Mouse (Mus musculus): ENCODE data around the gene Krt75. TPM values are rescaled to one million over a fixed set of nuclear protein-coding genes. Genes with fewer than 3 reads are reported as not detected.
A peak's percentile ranks its signal among the peaks of the same experiment; 100 is the strongest.
"Not testable (repeated sequence)": the region's sequence is repeated elsewhere in the genome, so short reads cannot be mapped to it uniquely, and the experiment has no call there.

Gene Krt75
- polyA plus RNA-seq, 1 experiment from 2014 or later = not detected

- Histone ChIP-seq H3K4me3 (ENCODE audit: low read depth, low read length) (no peak overlapping the region), H3K4me1 (ENCODE audit: insufficient read depth) (no peaks in the 10 kb centered on the region), H3K9me3 (ENCODE audit: low read depth, low read length) (no peaks in the 10 kb centered on the region), H3K9ac (no peak overlapping the region), H3K4me2 (no peak overlapping the region), H3K27ac (ENCODE audit: low read depth) (no peak overlapping the region), H3K36me3 (ENCODE audit: insufficient read depth) (no peaks in the 10 kb centered on the region), H3K27me3 (ENCODE audit: insufficient read depth, low read length) (no peaks in the 10 kb centered on the region)
- 57% methylated on average over 9 of the region's 9 CpGs for WGBS
- ATAC-seq (ENCODE audit: insufficient read depth) = no peak
- TF ChIP-seq CTCF (IDR thresholded peaks at IDR 0.05; ENCODE audit: low read depth) = 0 out of 2 replicates have a peak, but pooled peaks have one; percentile 16
- DNase-seq = no peak
Measured at GRCm38 (mm10) chr15:101542543-101542942, 31.2 kb downstream of the Krt75 start.

- DNase-seq (peak; percentile 50), ATAC-seq (ENCODE audit: insufficient read depth) (no peak)
- Histone ChIP-seq H3K36me3 (ENCODE audit: insufficient read depth) (no peaks in the 10 kb centered on the region), H3K9me3 (ENCODE audit: low read depth, low read length) (no peaks in the 10 kb centered on the region), H3K9ac (no peak overlapping the region), H3K4me1 (ENCODE audit: insufficient read depth) (no peaks in the 10 kb centered on the region), H3K4me3 (ENCODE audit: low read depth, low read length) (no peak overlapping the region), H3K4me2 (no peak overlapping the region), H3K27me3 (ENCODE audit: insufficient read depth, low read length) (no peaks in the 10 kb centered on the region), H3K27ac (ENCODE audit: low read depth) (no peak overlapping the region)
- WGBS = 37% methylated on average over 4 of the region's 4 CpGs
- no peak for TF ChIP-seq CTCF (IDR thresholded peaks at IDR 0.05; ENCODE audit: low read depth)
Measured at GRCm38 (mm10) chr15:101538580-101538900, 35.2 kb downstream of the Krt75 start.

GRCm38 (mm10) chr15:101537864-101538579, 35.7 kb downstream of the Krt75 start:
- no peak overlapping the region for H3K4me2 ChIP-seq
- H3K4me3 ChIP-seq (ENCODE audit: low read depth, low read length) = no peak overlapping the region
- H3K9me3 ChIP-seq (ENCODE audit: low read depth, low read length) = no peaks in the 10 kb centered on the region
- no peak overlapping the region for H3K27ac ChIP-seq (ENCODE audit: low read depth)
- TF ChIP-seq CTCF (IDR thresholded peaks at IDR 0.05; ENCODE audit: low read depth) = peak; percentile 26; the same call in 1 of the 2 replicates
- ATAC-seq (ENCODE audit: insufficient read depth) = no peak
- 29% methylated on average over 7 of the region's 7 CpGs for WGBS
- DNase-seq = no peak
- H3K27me3 ChIP-seq (ENCODE audit: insufficient read depth, low read length) = no peaks in the 10 kb centered on the region
- no peak overlapping the region for H3K9ac ChIP-seq
- H3K36me3 ChIP-seq (ENCODE audit: insufficient read depth) = no peaks in the 10 kb centered on the region
- no peaks in the 10 kb centered on the region for H3K4me1 ChIP-seq (ENCODE audit: insufficient read depth)

DNA sequence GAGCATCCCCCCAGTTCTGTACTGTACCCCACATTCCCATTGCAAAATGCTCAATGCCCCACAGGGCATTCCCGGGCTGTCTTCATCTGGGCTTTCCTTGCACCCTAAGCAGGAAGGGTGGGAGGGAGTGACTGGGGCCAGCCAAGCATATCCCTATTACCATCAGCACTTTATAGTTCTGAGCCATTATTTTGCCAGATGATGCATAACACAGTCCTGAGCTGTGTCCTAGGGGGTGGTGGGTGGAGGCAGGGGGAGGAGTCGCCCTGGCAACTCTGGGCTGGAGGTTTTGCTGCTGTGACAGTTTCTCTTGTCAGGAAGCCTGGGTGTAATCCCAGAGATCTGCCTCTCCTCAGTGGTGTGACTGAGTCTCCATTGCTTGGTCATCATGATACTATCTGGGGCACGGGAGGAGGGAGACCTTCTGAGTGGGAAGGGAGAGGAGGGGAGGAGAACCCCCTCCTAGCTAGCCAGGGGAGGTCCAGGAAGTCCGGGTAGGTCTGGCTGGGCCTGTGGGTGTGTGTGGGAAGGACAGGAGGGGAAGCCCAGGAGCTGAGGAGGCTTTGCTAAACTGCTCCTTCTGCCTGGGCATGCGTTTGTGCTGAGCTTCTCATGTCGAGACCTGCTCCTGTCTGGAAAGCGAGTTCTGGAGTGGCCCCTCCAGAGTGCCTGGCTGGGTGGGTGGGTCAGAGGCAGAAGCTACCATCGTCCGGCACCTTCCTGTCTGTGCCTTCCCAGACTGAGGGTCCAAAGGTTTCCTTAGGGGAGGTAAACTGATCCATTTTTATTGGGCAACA, 37.5 kb downstream of the Krt75 start:
- DNase-seq (no peak), ATAC-seq (ENCODE audit: insufficient read depth) (no peak; the same call in 1 of the 2 replicates)
- Histone ChIP-seq H3K27ac (ENCODE audit: low read depth) (no peak overlapping the region), H3K4me3 (ENCODE audit: low read depth, low read length) (no peak overlapping the region), H3K9ac (no peak overlapping the region), H3K27me3 (ENCODE audit: insufficient read depth, low read length) (no peaks in the 10 kb centered on the region), H3K9me3 (ENCODE audit: low read depth, low read length) (no peaks in the 10 kb centered on the region), H3K4me2 (no peak overlapping the region), H3K36me3 (ENCODE audit: insufficient read depth) (no peaks in the 10 kb centered on the region), H3K4me1 (ENCODE audit: insufficient read depth) (no peaks in the 10 kb centered on the region)
- 45% methylated on average over 9 of the region's 9 CpGs for WGBS
- TF ChIP-seq CTCF (IDR thresholded peaks at IDR 0.05; ENCODE audit: low read depth) = no peak

GRCm38 (mm10) chr15:101532720-101533119, 41.0 kb downstream of the Krt75 start, which contains the start of gene Krt84:
Gene Krt84, minus strand, starts transcription at chr15:101532820.
- no peak within 1 kb of the TSS for H3K4me3 ChIP-seq (ENCODE audit: low read depth, low read length)
- no peaks in the 10 kb centered on the region for H3K9me3 ChIP-seq (ENCODE audit: low read depth, low read length)
- H3K36me3 ChIP-seq (ENCODE audit: insufficient read depth) = no peaks in the 10 kb centered on the region
- DNase-seq = no peak
- no peak for ATAC-seq (ENCODE audit: insufficient read depth)
- TF ChIP-seq CTCF (IDR thresholded peaks at IDR 0.05; ENCODE audit: low read depth) = no peak
- WGBS = 83% methylated on average over 7 of the region's 7 CpGs
- H3K9ac ChIP-seq = no peak within 1 kb of the TSS
- no peak within 1 kb of the TSS for H3K27ac ChIP-seq (ENCODE audit: low read depth)
- H3K4me2 ChIP-seq = no peak within 1 kb of the TSS
- H3K27me3 ChIP-seq (ENCODE audit: insufficient read depth, low read length) = no peaks in the 10 kb centered on the region
- H3K4me1 ChIP-seq (ENCODE audit: insufficient read depth) = no peaks in the 10 kb centered on the region

DNA sequence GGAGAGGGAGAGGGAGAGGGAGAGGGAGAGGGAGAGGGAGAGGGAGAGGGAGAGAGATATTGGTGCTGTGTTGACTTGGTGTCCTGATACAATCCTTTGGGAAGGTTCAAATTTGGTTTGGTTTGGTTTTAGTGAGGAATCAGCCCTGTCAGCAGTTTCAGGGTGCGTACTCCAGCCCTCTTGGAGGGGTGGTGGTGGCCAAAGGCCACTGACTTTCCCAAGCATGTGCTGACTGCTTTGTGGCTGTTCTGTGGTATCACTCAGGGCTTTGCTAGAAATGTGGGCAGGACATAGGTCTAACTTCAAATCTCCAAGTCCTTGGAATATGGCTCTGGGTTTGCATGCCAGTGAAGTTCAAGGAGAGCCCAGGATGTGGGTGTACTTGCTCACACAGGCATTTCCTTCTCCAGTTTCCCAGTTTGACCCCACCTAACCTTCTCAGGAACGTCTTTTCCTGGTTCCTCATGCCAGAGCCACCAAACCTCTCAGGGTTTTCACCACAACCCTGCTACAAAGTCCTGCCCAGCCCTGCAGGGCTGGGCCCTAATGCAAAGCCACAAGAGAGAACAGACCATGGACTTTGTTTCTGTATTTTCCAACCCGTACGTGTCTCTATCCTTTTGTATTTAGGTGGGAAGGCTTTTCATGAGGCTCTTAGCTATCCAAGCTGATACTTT, 51.0 kb downstream of the Krt75 start:
- Histone ChIP-seq H3K9me3 (ENCODE audit: low read depth, low read length) (no peaks in the 10 kb centered on the region), H3K9ac (no peak overlapping the region), H3K27me3 (ENCODE audit: insufficient read depth, low read length) (no peaks in the 10 kb centered on the region), H3K4me2 (no peak overlapping the region), H3K4me1 (ENCODE audit: insufficient read depth) (no peaks in the 10 kb centered on the region), H3K27ac (ENCODE audit: low read depth) (no peak overlapping the region), H3K4me3 (ENCODE audit: low read depth, low read length) (no peak overlapping the region), H3K36me3 (ENCODE audit: insufficient read depth) (no peaks in the 10 kb centered on the region)
- ATAC-seq (ENCODE audit: insufficient read depth) (no peak), DNase-seq (no peak)
- WGBS = 65% methylated on average over 4 of the region's 4 CpGs
- no peak for TF ChIP-seq CTCF (IDR thresholded peaks at IDR 0.05; ENCODE audit: low read depth)

DNA sequence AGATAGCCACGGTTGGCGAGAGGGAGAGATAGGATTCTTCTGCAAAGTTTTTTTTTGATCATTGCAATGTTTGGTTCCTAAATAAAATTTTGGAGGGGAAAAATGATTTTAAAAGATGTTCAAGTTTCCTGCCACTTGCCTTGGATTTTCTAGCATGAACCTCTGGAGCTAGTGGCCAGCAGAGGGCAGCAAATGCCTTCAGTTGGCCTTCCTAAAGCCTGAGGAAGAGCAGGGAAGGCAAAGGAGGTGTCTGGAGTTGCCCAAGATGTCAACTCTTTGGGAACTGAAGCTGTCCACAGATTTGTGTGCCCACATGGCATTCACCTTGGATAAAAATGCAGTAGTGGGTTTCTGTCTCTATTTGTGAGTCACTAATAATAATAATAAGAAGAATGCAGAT, 53.9 kb downstream of the Krt75 start:
- Histone ChIP-seq H3K4me1 (ENCODE audit: insufficient read depth) (no peaks in the 10 kb centered on the region), H3K9me3 (ENCODE audit: low read depth, low read length) (no peaks in the 10 kb centered on the region), H3K27ac (ENCODE audit: low read depth) (no peak overlapping the region), H3K36me3 (ENCODE audit: insufficient read depth) (no peaks in the 10 kb centered on the region), H3K9ac (no peak overlapping the region), H3K4me3 (ENCODE audit: low read depth, low read length) (no peak overlapping the region), H3K4me2 (no peak overlapping the region), H3K27me3 (ENCODE audit: insufficient read depth, low read length) (no peaks in the 10 kb centered on the region)
- ATAC-seq (ENCODE audit: insufficient read depth) (no peak), DNase-seq (peak; percentile 93)
- TF ChIP-seq CTCF (IDR thresholded peaks at IDR 0.05; ENCODE audit: low read depth) = peak; percentile 91
- 12% methylated on average over 2 of the region's 2 CpGs for WGBS

DNA sequence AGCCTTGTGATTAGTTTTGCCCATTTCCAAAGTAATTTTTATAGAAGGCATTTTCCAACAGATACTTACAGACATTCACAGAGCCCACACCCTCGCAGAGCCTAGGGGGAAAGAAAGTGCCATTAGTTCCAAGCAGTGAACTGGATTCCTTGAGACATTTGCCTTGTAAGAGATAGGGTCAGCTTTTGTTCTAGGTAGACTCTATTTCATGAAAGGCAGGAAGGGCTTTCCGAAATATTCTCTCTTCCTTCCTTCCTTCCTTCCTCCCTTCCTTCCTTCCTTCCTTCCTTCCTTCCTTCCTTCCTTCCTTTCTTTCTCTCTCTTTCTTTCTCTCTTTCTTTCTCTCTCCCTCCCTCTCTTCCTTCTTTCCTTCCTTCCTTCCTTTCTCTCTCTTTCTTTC, 56.5 kb downstream of the Krt75 start, which contains the start of gene Gm49425:
Gene Gm49425, minus strand, starts transcription at position 101 of the 400 bp plus-strand sequence.
- H3K27me3 ChIP-seq (ENCODE audit: insufficient read depth, low read length); H3K4me2 ChIP-seq; DNase-seq; H3K36me3 ChIP-seq (ENCODE audit: insufficient read depth); H3K9me3 ChIP-seq (ENCODE audit: low read depth, low read length); H3K4me1 ChIP-seq (ENCODE audit: insufficient read depth); H3K9ac ChIP-seq; H3K27ac ChIP-seq (ENCODE audit: low read depth); ATAC-seq (ENCODE audit: insufficient read depth); H3K4me3 ChIP-seq (ENCODE audit: low read depth, low read length): not testable (repeated sequence)
- WGBS = 77% methylated on average over 2 of the region's 2 CpGs
